8 mouse cellular contexts compared by ENCODE assay signal in the genomic region with DNA sequence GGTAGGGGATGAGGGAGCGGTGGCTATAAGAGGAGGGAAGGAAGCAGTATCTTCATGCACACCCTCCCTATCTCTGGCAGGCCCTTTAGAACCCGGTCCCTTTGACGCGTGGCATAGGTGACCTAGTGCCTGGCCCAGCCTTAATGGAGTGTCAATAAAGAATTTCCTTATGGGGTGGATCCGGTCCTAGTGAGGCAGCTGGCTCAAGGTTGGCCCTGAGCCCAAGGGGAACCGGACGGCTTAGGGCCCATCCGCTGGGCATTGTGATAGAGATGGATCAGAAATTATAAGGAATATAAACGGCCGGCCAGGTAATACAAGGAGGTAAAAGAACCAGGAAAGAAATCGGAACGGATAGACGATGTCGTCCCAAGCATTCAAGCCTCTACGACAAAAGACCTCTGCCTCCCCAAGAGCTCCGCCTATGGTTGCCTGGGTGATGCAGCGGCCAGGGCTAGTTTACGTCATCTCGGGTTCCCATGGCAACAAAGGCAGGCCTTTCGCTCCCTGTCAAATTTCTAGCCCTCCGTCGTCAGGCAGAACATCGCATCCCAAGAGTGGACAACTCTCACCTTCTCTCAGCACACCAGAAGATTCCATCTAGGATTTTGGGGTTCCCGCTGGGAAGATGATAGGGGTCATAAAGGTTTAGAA. TPM values are rescaled to one million over a fixed set of nuclear protein-coding genes. Genes with fewer than 3 reads are reported as not detected.
A peak's percentile ranks its signal among the peaks of the same experiment; 100 is the strongest.
DNase-seq lines count a peak whose midpoint lies in the region; ATAC-seq lines count a peak whose summit lies in the region.
"Had no signal": no experiment of that assay in that cellular context is flagged by ENCODE, and none has a peak within 500 bp of the region (broad histone marks: within the 10 kb centered on the region; RNA-seq: fewer than 3 reads in every experiment).

No protein-coding gene starts in this region.

- peak; percentile 71 to 80 for DNase-seq in adrenal gland, adult 18-20 months (ENCODE audit: low spot score in 2 of 2)
- peak; percentile 89 to 94 for DNase-seq in cerebellum, postnatal 25 days
- peak; percentile 65 to 85 for DNase-seq in frontal cortex, postnatal 25 days (ENCODE audit: low spot score in 2 of 2)
- DNase-seq in left cerebral cortex, adult 18-20 months (ENCODE audit: low spot score in 2 of 2): peak; percentile 93 to 95
- DNase-seq in right cerebral cortex, postnatal 10 days (ENCODE audit: low spot score in 2 of 2): peak; percentile 96 to 97

- peak; percentile 52 for ATAC-seq in inflammation-experienced regulatory T-cells, adult 6 months
- ATAC-seq in megakaryocyte, adult 5-6 weeks (ENCODE audit: poor library complexity, severe bottlenecking): peak; percentile 46

RNA-seq across cellular contexts. Expression of gene Caly, which starts 1.7 kb away (rescaled TPM):
- total RNA-seq in adrenal gland, adult 18-20 months (2021): 1 to 10 TPM; 6.2 to 7.5 TPM
- not detected for polyA plus RNA-seq in inflammation-experienced regulatory T-cells, adult 6 months (2017; shearing (Covaris generic))
- total RNA-seq in left cerebral cortex, adult 18-20 months (2021): 100 to 1,000 TPM; 188 to 210 TPM
- not detected in 2 replicates for total RNA-seq in megakaryocyte, adult 5-6 weeks (2015)
- total RNA-seq in megakaryocyte, adult 5-6 weeks (2017): not detected in 2 replicates
- polyA plus RNA-seq: macrophage had no signal

RNA-seq across cellular contexts. Expression of gene Prap1, which starts 12.6 kb away (rescaled TPM):
- total RNA-seq in adrenal gland, adult 18-20 months (2021): not detected
- polyA plus RNA-seq in inflammation-experienced regulatory T-cells, adult 6 months (2017; shearing (Covaris generic)): not detected
- not detected for total RNA-seq in left cerebral cortex, adult 18-20 months (2021)
- total RNA-seq in megakaryocyte, adult 5-6 weeks (2015): not detected in 2 replicates
- total RNA-seq in megakaryocyte, adult 5-6 weeks (2017): not detected in 2 replicates
- polyA plus RNA-seq: macrophage had no signal

RNA-seq across cellular contexts. Expression of gene Fuom, which starts 21.6 kb away (rescaled TPM):
- 10 to 100 TPM; 55.7 to 64.0 TPM for total RNA-seq in adrenal gland, adult 18-20 months (2021)
- polyA plus RNA-seq in inflammation-experienced regulatory T-cells, adult 6 months (2017; shearing (Covaris generic)): 10 to 100 TPM; 11.6 to 13.9 (median 12.7) TPM
- 10 to 100 TPM; 51.3 to 51.4 TPM for total RNA-seq in left cerebral cortex, adult 18-20 months (2021)
- 13.0 and 15.8 TPM in 2 replicates for total RNA-seq in megakaryocyte, adult 5-6 weeks (2015)
- 12.1 and 16.0 TPM in 2 replicates for total RNA-seq in megakaryocyte, adult 5-6 weeks (2017)

RNA-seq across cellular contexts. Expression of gene Msx3, which starts 31.7 kb away (rescaled TPM):
- not detected for total RNA-seq in adrenal gland, adult 18-20 months (2021)
- not detected for polyA plus RNA-seq in inflammation-experienced regulatory T-cells, adult 6 months (2017; shearing (Covaris generic))
- not detected for total RNA-seq in left cerebral cortex, adult 18-20 months (2021)
- not detected in 2 replicates for total RNA-seq in megakaryocyte, adult 5-6 weeks (2015)
- total RNA-seq in megakaryocyte, adult 5-6 weeks (2017): not detected in 2 replicates
- polyA plus RNA-seq: macrophage had no signal

RNA-seq across cellular contexts. Expression of gene Paox, which starts 35.0 kb away (rescaled TPM):
- total RNA-seq in adrenal gland, adult 18-20 months (2021): 10 to 100 TPM; 15.1 to 16.8 TPM
- polyA plus RNA-seq in inflammation-experienced regulatory T-cells, adult 6 months (2017; shearing (Covaris generic)): 1 to 10 TPM; 1.9 to 5.3 (median 3.8) TPM
- 1 to 10 TPM; 4.7 to 5.0 TPM for total RNA-seq in left cerebral cortex, adult 18-20 months (2021)
- 12.9 and 16.9 TPM in 2 replicates for total RNA-seq in megakaryocyte, adult 5-6 weeks (2015)
- total RNA-seq in megakaryocyte, adult 5-6 weeks (2017): 8.7 and 11.3 TPM in 2 replicates

Comparison
In these comparisons a context has a peak if more than half of its experiments do, and no peak if none do; other contexts are left out.
1. Peak in every context shown above with its lines: DNase-seq and ATAC-seq.
2. RNA of gene Caly, which starts 1.7 kb away (total RNA-seq): 188 to 210 TPM in left cerebral cortex, adult 18-20 months; 6.2 to 7.5 TPM in adrenal gland, adult 18-20 months and not detected in megakaryocyte, adult 5-6 weeks; every median in the first group is over 10 times any median in the second.